Mouse (Mus musculus): Measurements from ENCODE around the gene Reg4. TPM values are rescaled to one million over a fixed set of nuclear protein-coding genes. Genes with fewer than 3 reads are reported as not detected.

Reg4 gene
- polyA plus RNA-seq, 1 experiment = not detected

DNA sequence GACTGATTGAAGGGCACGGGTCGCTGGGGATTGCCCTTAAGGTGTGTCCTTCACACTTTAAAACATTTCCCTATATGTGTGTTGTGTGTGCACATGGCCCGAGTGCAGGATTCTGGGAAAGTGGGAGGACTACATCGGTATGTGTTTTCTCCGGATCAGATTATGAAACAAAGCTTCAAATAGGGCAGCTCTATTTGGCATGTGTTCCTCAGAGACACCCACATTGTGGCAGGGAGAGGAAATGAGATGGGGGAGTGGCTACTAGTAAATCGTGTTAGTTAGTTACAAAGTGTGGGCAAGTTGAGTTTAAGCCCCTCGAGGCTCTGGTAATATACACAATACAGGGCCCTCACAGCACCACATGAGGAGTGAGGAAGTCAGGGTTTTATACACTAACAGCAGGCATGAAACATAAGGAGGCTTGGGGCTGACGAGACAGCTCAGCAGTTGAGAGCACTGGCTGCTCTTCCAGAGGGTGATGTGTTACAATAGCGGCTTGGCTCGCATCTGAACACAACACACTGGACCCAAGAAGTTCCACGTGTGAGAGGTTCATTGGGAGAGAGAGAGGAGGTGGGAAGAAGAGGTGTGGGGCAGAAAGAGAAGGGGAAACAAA, 28.0 kb downstream of the Reg4 start:
- TF ChIP-seq FLI1 (IDR thresholded peaks at IDR 0.05; ENCODE audit: low read length) (no peak), GATA1 (IDR thresholded peaks at IDR 0.05; ENCODE audit: borderline replicate concordance, low read length) (no peak)
- Histone ChIP-seq H3K4me1 (peaks cover 15% of the 10 kb centered on the region), H3K4me3 (replicated peaks) (no peak overlapping the region), H3K36me3 (replicated peaks; ENCODE audit: low read length) (no peaks in the 10 kb centered on the region), H3K27me3 (replicated peaks) (no peaks in the 10 kb centered on the region), H3K9me3 (no peaks in the 10 kb centered on the region)

DNA sequence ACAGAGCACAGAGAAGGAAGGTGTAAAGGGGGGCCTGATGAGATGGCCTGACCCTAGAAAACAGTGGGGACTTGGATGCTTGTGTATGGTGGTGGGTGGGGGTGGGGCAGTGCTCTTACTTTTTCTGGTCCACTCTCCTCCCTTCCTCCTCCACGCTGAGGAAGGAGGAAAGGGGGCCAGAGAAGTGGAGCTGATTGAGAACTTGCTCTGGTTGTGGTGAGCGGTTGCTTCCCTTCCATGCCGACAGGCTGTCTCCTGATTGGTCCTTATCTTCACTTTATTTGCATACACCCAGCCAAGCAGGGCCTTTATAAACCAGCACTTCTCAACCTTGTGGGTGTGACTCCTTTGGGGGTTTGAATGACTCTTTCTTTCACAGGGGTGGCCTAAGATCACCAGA, 32.1 kb downstream of the Reg4 start:
- TF ChIP-seq FLI1 (IDR thresholded peaks at IDR 0.05; ENCODE audit: low read length) (no peak), GATA1 (IDR thresholded peaks at IDR 0.05; ENCODE audit: borderline replicate concordance, low read length) (no peak)
- Histone ChIP-seq H3K27me3 (replicated peaks) (no peaks in the 10 kb centered on the region), H3K4me3 (replicated peaks) (no peak overlapping the region), H3K36me3 (replicated peaks; ENCODE audit: low read length) (no peaks in the 10 kb centered on the region), H3K4me1 (peaks cover 15% of the 10 kb centered on the region), H3K9me3 (no peaks in the 10 kb centered on the region)

DNA sequence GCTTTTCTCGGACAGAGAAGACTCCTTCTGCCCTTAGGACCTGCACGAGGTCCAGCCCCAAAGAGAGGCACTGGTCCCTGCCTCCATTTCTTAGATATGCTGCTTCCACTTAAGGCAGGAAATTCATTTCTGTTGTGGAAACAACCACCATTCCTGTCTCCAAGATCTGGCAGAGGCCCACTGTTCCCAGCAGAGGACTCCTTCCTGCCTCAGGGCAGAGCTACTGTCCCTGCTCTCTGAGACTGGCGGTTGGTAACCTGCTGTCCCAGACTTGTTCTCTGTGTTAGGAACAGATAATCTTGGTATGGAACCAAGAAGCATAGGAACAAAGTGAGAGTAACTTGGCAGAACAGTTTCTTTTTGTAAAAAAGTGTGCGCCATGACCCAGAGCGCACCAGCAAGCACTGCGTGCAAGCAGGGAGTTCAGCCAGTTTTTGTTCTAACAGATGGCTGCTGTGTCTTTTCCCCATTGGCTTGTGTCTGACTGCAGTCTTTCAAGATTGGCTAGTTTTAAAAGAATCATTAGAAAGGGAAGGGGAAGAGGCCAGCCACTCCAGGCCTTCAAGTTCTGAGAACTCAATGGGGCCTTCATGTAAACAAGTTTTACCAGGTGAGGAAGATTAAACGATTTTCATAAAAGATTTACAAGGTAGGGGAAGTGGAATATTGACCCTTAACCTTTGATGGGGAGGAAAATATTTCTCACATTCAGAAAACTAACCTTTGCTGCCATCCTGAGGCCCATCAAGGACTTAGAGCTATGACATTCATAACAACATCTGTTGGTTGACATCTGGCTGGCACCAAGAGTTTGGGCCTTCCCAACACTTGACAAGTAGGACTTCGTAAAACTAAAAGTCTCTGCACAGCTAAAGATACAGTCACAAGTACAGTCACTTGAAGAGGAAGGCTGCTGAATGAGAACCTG, 33.0 kb downstream of the Reg4 start:
- Histone ChIP-seq H3K27me3 (replicated peaks) (no peaks in the 10 kb centered on the region), H3K4me1 (peaks cover 11% of the 10 kb centered on the region), H3K4me3 (replicated peaks) (no peak overlapping the region), H3K9me3 (no peaks in the 10 kb centered on the region), H3K36me3 (replicated peaks; ENCODE audit: low read length) (no peaks in the 10 kb centered on the region)
- TF ChIP-seq GATA1 (IDR thresholded peaks at IDR 0.05; ENCODE audit: borderline replicate concordance, low read length) (no peak), FLI1 (IDR thresholded peaks at IDR 0.05; ENCODE audit: low read length) (no peak)

DNA sequence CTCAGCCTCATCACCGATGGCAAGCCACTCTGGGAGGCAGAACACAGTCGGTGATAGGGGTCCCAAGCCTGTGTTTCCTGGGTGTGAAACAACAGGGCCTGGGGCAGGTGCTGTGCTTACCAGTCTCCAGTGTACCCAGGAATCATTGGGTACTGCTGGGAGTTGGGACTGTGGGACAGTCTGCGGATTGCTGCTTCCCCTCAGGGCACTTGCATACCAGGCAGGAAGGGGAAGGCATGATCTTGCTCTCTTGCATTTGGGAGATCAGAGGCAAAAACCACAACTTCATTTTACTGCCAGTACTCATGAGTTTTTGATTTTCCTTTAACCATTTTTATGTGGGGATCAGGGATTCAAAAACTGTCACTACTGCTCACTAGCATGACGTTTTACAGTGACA, 36.8 kb downstream of the Reg4 start:
- Histone ChIP-seq H3K4me1 (peaks cover 9% of the 10 kb centered on the region), H3K36me3 (replicated peaks; ENCODE audit: low read length) (no peaks in the 10 kb centered on the region), H3K9me3 (no peaks in the 10 kb centered on the region), H3K4me3 (replicated peaks) (no peak overlapping the region), H3K27me3 (replicated peaks) (no peaks in the 10 kb centered on the region)
- TF ChIP-seq FLI1 (IDR thresholded peaks at IDR 0.05; ENCODE audit: low read length) = no peak
- TF ChIP-seq GATA1 (IDR thresholded peaks at IDR 0.05; ENCODE audit: borderline replicate concordance, low read length) = no peak

DNA sequence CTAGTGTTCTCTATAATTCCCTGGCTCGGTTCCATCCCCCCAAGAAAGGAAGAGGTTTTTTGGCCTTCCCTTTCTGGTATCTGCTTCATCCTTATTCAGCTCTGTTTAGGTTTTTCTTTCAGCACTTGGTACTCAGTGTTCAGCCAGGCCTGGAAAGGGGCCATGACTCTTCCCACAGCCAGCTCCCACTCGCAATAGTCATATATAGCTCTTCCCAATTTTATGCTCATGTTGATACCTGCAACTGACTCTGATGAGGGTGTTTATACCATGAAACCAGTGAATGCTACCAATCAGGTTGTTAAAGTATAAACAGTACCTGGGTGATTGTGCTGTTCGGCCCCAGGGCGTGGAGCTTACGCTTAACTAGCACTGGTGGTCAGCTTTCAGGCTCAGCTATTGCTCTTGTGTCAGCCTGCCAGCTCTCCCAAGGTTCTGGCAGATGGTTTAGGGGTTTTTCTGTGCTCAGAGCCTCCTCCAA, 37.4 kb downstream of the Reg4 start:
- H3K9me3 ChIP-seq = no peaks in the 10 kb centered on the region
- no peak overlapping the region for H3K4me3 ChIP-seq (replicated peaks)
- no peak for TF ChIP-seq FLI1 (IDR thresholded peaks at IDR 0.05; ENCODE audit: low read length)
- no peaks in the 10 kb centered on the region for H3K36me3 ChIP-seq (replicated peaks; ENCODE audit: low read length)
- H3K4me1 ChIP-seq = peaks cover 5% of the 10 kb centered on the region
- H3K27me3 ChIP-seq (replicated peaks) = no peaks in the 10 kb centered on the region

DNA sequence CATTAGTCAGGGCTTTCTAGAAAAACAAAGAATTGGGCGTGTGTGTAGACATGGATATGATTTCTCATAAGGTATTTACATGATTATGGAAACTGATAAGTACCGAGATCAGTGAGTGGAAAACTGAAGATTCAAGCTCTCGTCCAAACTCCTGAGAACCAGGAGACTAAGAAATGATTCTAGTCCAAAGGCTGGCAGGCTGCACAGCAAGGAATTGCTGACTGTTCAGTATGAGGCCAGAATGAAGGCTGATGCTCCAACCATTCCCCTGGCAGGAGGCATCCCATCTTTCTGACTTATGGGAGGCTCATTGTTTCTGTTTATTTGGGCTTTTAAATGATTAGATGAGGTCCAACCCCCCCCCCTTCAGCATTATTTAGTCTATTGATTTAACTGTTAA, 38.6 kb downstream of the Reg4 start:
- TF ChIP-seq FLI1 (IDR thresholded peaks at IDR 0.05; ENCODE audit: low read length) (no peak), GATA1 (IDR thresholded peaks at IDR 0.05; ENCODE audit: borderline replicate concordance, low read length) (no peak)
- Histone ChIP-seq H3K36me3 (replicated peaks; ENCODE audit: low read length) (no peaks in the 10 kb centered on the region), H3K4me3 (replicated peaks) (no peak overlapping the region), H3K4me1 (no peaks in the 10 kb centered on the region), H3K9me3 (no peaks in the 10 kb centered on the region), H3K27me3 (replicated peaks) (no peaks in the 10 kb centered on the region)

DNA sequence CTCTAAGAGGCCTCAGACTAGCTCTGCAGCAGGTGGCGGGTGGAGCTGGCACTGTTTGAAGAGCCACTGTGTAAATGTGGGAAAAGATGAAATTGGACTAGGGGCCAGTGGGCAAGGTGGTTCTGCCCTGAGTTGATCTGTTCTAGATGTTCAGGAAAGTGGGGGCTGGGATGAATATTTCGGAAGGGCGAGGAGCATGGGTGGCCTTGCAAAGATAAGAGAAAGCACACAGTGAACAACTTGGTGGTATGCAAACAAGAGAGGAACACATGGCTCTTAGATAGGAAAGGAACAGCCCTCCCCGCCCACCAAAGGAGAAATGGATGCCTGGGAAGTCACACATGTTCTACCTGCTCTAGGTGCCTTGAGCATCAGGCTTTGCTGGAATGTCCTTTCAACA, 39.5 kb downstream of the Reg4 start:
- peaks cover 3% of the 10 kb centered on the region for H3K27me3 ChIP-seq (replicated peaks)
- no peaks in the 10 kb centered on the region for H3K4me1 ChIP-seq
- no peak overlapping the region for H3K4me3 ChIP-seq (replicated peaks)
- H3K36me3 ChIP-seq (replicated peaks; ENCODE audit: low read length) = no peaks in the 10 kb centered on the region
- no peaks in the 10 kb centered on the region for H3K9me3 ChIP-seq
- TF ChIP-seq GATA1 (IDR thresholded peaks at IDR 0.05; ENCODE audit: borderline replicate concordance, low read length) = no peak
- no peak for TF ChIP-seq FLI1 (IDR thresholded peaks at IDR 0.05; ENCODE audit: low read length)

DNA sequence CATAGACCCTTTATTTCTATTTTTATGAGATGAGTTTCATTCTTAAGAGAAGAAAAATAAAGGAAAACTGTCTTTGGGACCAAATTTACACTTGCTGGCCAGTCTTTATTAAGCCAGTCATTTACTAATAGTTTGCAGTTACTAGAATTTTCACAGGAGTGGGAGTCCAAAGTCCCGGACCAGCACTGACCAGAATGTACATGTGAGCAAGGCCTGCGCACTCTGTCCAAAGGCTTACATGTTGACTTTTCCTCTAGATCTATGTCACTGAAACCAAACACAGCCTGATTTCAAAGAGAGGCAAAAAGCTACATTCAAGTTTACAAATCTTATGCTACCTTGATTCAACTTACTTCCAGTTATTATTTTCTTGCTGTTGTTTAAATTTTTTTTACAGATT, 40.2 kb downstream of the Reg4 start:
- Histone ChIP-seq H3K4me3 (replicated peaks) (no peak overlapping the region), H3K27me3 (replicated peaks) (peaks cover 3% of the 10 kb centered on the region), H3K9me3 (no peaks in the 10 kb centered on the region), H3K36me3 (replicated peaks; ENCODE audit: low read length) (no peaks in the 10 kb centered on the region), H3K4me1 (no peaks in the 10 kb centered on the region)
- no peak for TF ChIP-seq FLI1 (IDR thresholded peaks at IDR 0.05; ENCODE audit: low read length)
- TF ChIP-seq GATA1 (IDR thresholded peaks at IDR 0.05; ENCODE audit: borderline replicate concordance, low read length) = no peak

DNA sequence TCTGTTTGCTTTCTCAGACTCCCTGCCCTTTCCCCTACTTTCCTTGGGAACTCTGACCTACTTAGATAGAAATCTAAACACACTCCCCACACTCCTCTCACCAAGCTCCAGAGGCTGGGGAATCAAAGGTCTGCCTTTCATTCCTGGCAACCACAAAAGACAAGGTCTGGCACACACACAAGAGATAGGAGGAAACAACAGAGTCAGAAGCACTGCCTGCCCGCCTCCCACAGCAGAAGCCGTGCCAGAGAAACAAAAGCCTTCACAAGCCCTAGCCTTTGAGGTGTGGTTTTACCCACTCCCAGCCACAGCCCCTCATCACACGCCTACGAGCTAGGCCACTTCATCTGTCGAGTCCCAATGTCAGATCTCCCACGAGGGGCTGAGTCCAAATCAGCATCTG, 45.3 kb downstream of the Reg4 start:
- TF ChIP-seq GATA1 (IDR thresholded peaks at IDR 0.05; ENCODE audit: borderline replicate concordance, low read length) (no peak), FLI1 (IDR thresholded peaks at IDR 0.05; ENCODE audit: low read length) (no peak)
- Histone ChIP-seq H3K4me1 (no peaks in the 10 kb centered on the region), H3K27me3 (replicated peaks) (peaks cover 8% of the 10 kb centered on the region), H3K4me3 (replicated peaks) (no peak overlapping the region), H3K36me3 (replicated peaks; ENCODE audit: low read length) (no peaks in the 10 kb centered on the region), H3K9me3 (peaks cover 8% of the 10 kb centered on the region)
